In the genomic region with DNA sequence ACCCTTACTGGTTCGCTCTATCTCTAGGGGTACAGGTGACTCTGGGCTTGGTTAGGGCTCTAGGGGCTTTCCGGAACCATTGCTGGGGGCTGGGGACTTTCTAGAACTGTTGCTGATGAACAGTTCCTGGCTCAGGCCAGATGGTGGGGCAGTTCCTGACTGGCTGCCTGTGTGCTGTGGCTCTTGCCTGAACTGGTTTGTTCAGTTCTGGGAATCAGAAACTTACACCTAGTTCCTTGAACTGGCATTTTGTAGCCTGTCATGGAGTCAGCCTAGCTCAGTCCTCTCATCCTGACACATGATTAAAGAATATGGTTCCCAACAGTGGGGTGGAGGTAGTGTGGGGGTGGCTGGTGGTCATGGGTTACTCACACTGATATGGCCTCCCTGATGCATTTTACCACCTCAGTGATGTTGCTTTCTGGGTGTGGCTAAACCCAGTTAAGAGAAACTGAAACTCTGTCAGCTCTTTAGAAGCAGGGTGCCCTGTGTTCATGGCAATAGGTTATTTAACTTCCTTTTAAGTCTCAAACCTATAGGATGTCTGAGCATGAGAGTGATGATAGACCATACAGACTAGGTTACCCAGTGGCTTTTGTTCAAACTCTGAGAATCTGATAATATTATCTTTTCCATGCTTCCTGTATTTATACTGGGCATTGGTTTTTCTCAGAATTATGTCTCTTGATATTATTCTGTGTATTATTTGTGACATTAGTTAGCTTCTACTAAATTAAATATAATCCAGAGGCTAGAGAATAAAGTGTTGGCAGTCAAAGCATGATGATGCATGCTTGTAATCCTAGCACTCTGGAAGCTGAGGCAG, we compare ENCODE assay signal across 13 mouse cellular contexts. TPM values are rescaled to one million over a fixed set of nuclear protein-coding genes. Genes with fewer than 3 reads are reported as not detected.
DNase-seq lines count a peak whose midpoint lies in the region; ATAC-seq and TF ChIP-seq lines count a peak whose summit lies in the region.
"Had no signal": no experiment of that assay in that cellular context is flagged by ENCODE, and none has a peak within 500 bp of the region (broad histone marks: within the 10 kb centered on the region; RNA-seq: fewer than 3 reads in every experiment).

No protein-coding gene starts in this region.

- ATAC-seq in inflammation-experienced regulatory T-cells, adult 6 months: peak; percentile 87
- no peak for ATAC-seq in midbrain, embryonic 11.5 days (ENCODE audit: low FRiP score)
- ATAC-seq: forebrain, embryonic 15.5 days had no signal

- TF ChIP-seq CTCF in lung, adult 2 months (IDR thresholded peaks at IDR 0.05; ENCODE audit: insufficient read depth, low read length): peak; percentile 39; the same call in 1 of the 2 replicates
- TF ChIP-seq CTCF in ES-Bruce4 (IDR thresholded peaks at IDR 0.05; ENCODE audit: low read depth, low read length): peak; percentile 53

- WGBS in lung, adult 2 months: 87% methylated on average over 2 of the region's 2 CpGs
- 100% methylated on average over 2 of the region's 2 CpGs for WGBS in midbrain, embryonic 11.5 days

- H3K27me3 ChIP-seq in ES-Bruce4 (ENCODE audit: control insufficient read depth, insufficient read depth, low read length, poor library complexity, severe bottlenecking): no peaks in the 10 kb centered on the region
- no peaks in the 10 kb centered on the region for H3K27me3 ChIP-seq in splenic B cell, adult 2 months (ENCODE audit: control insufficient read depth, insufficient read depth, low read length, poor library complexity, severe bottlenecking)
- H3K27me3 ChIP-seq in midbrain, embryonic 11.5 days (ENCODE audit: control insufficient read depth, insufficient read depth, low read length): no peaks in the 10 kb centered on the region
- H3K27me3 ChIP-seq: forebrain, embryonic 15.5 days had no signal

- no peak overlapping the region for H3K4me2 ChIP-seq in midbrain, embryonic 11.5 days
- H3K4me2 ChIP-seq: forebrain, embryonic 15.5 days had no signal

- TF ChIP-seq EP300 in ES-Bruce4 (IDR thresholded peaks at IDR 0.05; ENCODE audit: insufficient read depth, low read depth, low read length): 0 out of 2 replicates have a peak, but pooled peaks have one; percentile 58

- H3K4me1 ChIP-seq in lung, adult 2 months (ENCODE audit: control insufficient read depth, insufficient read depth, low read length): no peaks in the 10 kb centered on the region
- peaks cover 2% of the 10 kb centered on the region for H3K4me1 ChIP-seq in ES-Bruce4 (ENCODE audit: control insufficient read depth, insufficient read depth, low read length)
- H3K4me1 ChIP-seq in midbrain, embryonic 11.5 days (ENCODE audit: control insufficient read depth, insufficient read depth, low read length): no peaks in the 10 kb centered on the region
- H3K4me1 ChIP-seq: forebrain, embryonic 15.5 days had no signal

- H3K4me3 ChIP-seq in lung, adult 2 months (replicated peaks; ENCODE audit: extremely low read depth, low read depth, low read length): no peak overlapping the region
- no peak overlapping the region for H3K4me3 ChIP-seq in ES-Bruce4 (ENCODE audit: low read depth, low read length)
- no peak overlapping the region for H3K4me3 ChIP-seq in midbrain, embryonic 11.5 days (ENCODE audit: low read depth, low read length)
- H3K4me3 ChIP-seq: forebrain, embryonic 15.5 days had no signal

- no peaks in the 10 kb centered on the region for H3K36me3 ChIP-seq in ES-Bruce4 (ENCODE audit: control insufficient read depth, insufficient read depth, low read length, poor library complexity, severe bottlenecking)
- H3K36me3 ChIP-seq in splenic B cell, adult 2 months (ENCODE audit: control insufficient read depth, insufficient read depth, low read length, poor library complexity, severe bottlenecking): peaks cover 14% of the 10 kb centered on the region
- H3K36me3 ChIP-seq in midbrain, embryonic 11.5 days (ENCODE audit: control insufficient read depth, insufficient read depth, low read length): peaks cover 5% of the 10 kb centered on the region

- H3K9ac ChIP-seq in ES-Bruce4 (ENCODE audit: low read depth, poor library complexity, severe bottlenecking): no peak overlapping the region
- H3K9ac ChIP-seq in midbrain, embryonic 11.5 days (ENCODE audit: low read length): no peak overlapping the region
- H3K9ac ChIP-seq: forebrain, embryonic 15.5 days had no signal

- no peak for TF ChIP-seq POLR2A in lung, adult 2 months (IDR thresholded peaks at IDR 0.05; ENCODE audit: borderline replicate concordance, extremely low read depth, low read depth, low read length)
- TF ChIP-seq POLR2A in ES-Bruce4 (IDR thresholded peaks at IDR 0.05; ENCODE audit: insufficient read depth, low read length): no peak

- H3K9me3 ChIP-seq in ES-Bruce4 (replicated peaks; ENCODE audit: control insufficient read depth, insufficient read depth, low read length, poor library complexity, severe bottlenecking): no peaks in the 10 kb centered on the region
- H3K9me3 ChIP-seq in midbrain, embryonic 11.5 days (ENCODE audit: control insufficient read depth, low read length): no peaks in the 10 kb centered on the region
- H3K9me3 ChIP-seq: forebrain, embryonic 15.5 days had no signal

- H3K27ac ChIP-seq in ES-Bruce4 (ENCODE audit: insufficient read depth, low read length): peak overlapping the region; percentile 30; the same call in 1 of the 2 replicates
- H3K27ac ChIP-seq in midbrain, embryonic 11.5 days (ENCODE audit: low read depth, low read length): no peak overlapping the region
- H3K27ac ChIP-seq: forebrain, embryonic 15.5 days had no signal

- DNase-seq in lung, adult 2 months: no peak
- DNase-seq in lung, postnatal 25 days (ENCODE audit: low spot score): no peak
- peak; percentile 67 for DNase-seq in splenic B cell, adult 2 months (ENCODE audit: low read depth, low spot score)
- DNase-seq in midbrain, embryonic 11.5 days (ENCODE audit: low spot score, missing footprints): no peak
- DNase-seq in layer of hippocampus, postnatal 25 days (ENCODE audit: extremely low spot score in 1 of 2, low spot score in 1 of 2): no peak
- no peak for DNase-seq in layer of hippocampus, postnatal 14 days (ENCODE audit: low spot score in 2 of 2)
- DNase-seq: adrenal gland, adult 8-10 months; cerebellum, adult 11 months; gastrocnemius, postnatal 25 days; left cerebral cortex, postnatal 4 days had no signal

RNA-seq across cellular contexts. Expression of gene Gmppb, which starts 13.5 kb away (rescaled TPM):
- polyA plus RNA-seq in lung, adult 2 months (2012; rRNA removed): 14.6 and 20.3 TPM in 2 replicates
- polyA plus RNA-seq in ES-Bruce4 (2011; ENCODE audit: insufficient read depth, insufficient read length, low read depth, missing spikeins): 9.7 and 10.2 TPM in 2 replicates
- 10 to 100 TPM; 15.2 to 19.6 (median 18.4) TPM for polyA plus RNA-seq in inflammation-experienced regulatory T-cells, adult 6 months (2017; shearing (Covaris generic))
- 18.3 and 19.2 TPM in 2 replicates for polyA plus RNA-seq in midbrain, embryonic 11.5 days (2014; fragmentation: Nextera tagmentation; extraction: Ambion mirVana)
- 10 to 100 TPM; 14.5 to 17.2 TPM for total RNA-seq in layer of hippocampus, postnatal 25 days (2021)
- total RNA-seq in layer of hippocampus, postnatal 14 days (2021): 10 to 100 TPM; 14.7 to 17.5 TPM

RNA-seq across cellular contexts. Expression of gene Amigo3, which starts 17.4 kb away (rescaled TPM):
- 2.3 and 3.2 TPM in 2 replicates for polyA plus RNA-seq in lung, adult 2 months (2012; rRNA removed)
- 0.24 and 0.61 TPM in 2 replicates for polyA plus RNA-seq in ES-Bruce4 (2011; ENCODE audit: insufficient read depth, insufficient read length, low read depth, missing spikeins)
- 1 to 10 TPM in 2 of 3 experiments, under 1 TPM in 1; 0.69 to 3.9 (median 1.9) TPM for polyA plus RNA-seq in inflammation-experienced regulatory T-cells, adult 6 months (2017; shearing (Covaris generic))
- polyA plus RNA-seq in midbrain, embryonic 11.5 days (2014; fragmentation: Nextera tagmentation; extraction: Ambion mirVana): 1.5 and 2.0 TPM in 2 replicates
- total RNA-seq in layer of hippocampus, postnatal 25 days (2021): 1 to 10 TPM; 2.0 to 2.2 TPM
- 1 to 10 TPM; 2.2 to 2.8 TPM for total RNA-seq in layer of hippocampus, postnatal 14 days (2021)

RNA-seq across cellular contexts. Expression of gene Ip6k1, which starts 33.2 kb away (rescaled TPM):
- 116 and 132 TPM in 2 replicates for polyA plus RNA-seq in lung, adult 2 months (2012; rRNA removed)
- 46.9 and 49.1 TPM in 2 replicates for polyA plus RNA-seq in ES-Bruce4 (2011; ENCODE audit: insufficient read depth, insufficient read length, low read depth, missing spikeins)
- polyA plus RNA-seq in inflammation-experienced regulatory T-cells, adult 6 months (2017; shearing (Covaris generic)): 10 to 100 TPM; 20.8 to 95.9 (median 58.2) TPM
- 31.6 and 34.8 TPM in 2 replicates for polyA plus RNA-seq in midbrain, embryonic 11.5 days (2014; fragmentation: Nextera tagmentation; extraction: Ambion mirVana)
- 100 to 1,000 TPM; 220 to 228 TPM for total RNA-seq in layer of hippocampus, postnatal 25 days (2021)
- total RNA-seq in layer of hippocampus, postnatal 14 days (2021): 100 to 1,000 TPM; 178 to 188 TPM

RNA-seq across cellular contexts. Expression of gene Gm20662, which starts 39.4 kb away (rescaled TPM):
- 6.3 and 11.5 TPM in 2 replicates for polyA plus RNA-seq in lung, adult 2 months (2012; rRNA removed)
- not detected in 2 replicates for polyA plus RNA-seq in ES-Bruce4 (2011; ENCODE audit: insufficient read depth, insufficient read length, low read depth, missing spikeins)
- polyA plus RNA-seq in inflammation-experienced regulatory T-cells, adult 6 months (2017; shearing (Covaris generic)): not detected
- polyA plus RNA-seq in midbrain, embryonic 11.5 days (2014; fragmentation: Nextera tagmentation; extraction: Ambion mirVana): 0.82 TPM in 1 of 2 replicates, not detected in the other
- total RNA-seq in layer of hippocampus, postnatal 25 days (2021): 1 to 10 TPM in 1 of 2 experiments, not detected in 1; 3.5 TPM
- total RNA-seq in layer of hippocampus, postnatal 14 days (2021): 1 to 10 TPM in 1 of 2 experiments, not detected in 1; 1.1 TPM
- total RNA-seq: gastrocnemius, postnatal 25 days had no signal
- polyA plus RNA-seq: forebrain, embryonic 15.5 days had no signal

RNA-seq across cellular contexts. Expression of gene Cdhr4, which starts 43.2 kb away (rescaled TPM):
- polyA plus RNA-seq in lung, adult 2 months (2012; rRNA removed): 72.3 and 89.2 TPM in 2 replicates
- 0.81 TPM in 1 of 2 replicates, not detected in the other for polyA plus RNA-seq in ES-Bruce4 (2011; ENCODE audit: insufficient read depth, insufficient read length, low read depth, missing spikeins)
- under 1 TPM in 1 of 3 experiments, not detected in 2; 0.73 TPM for polyA plus RNA-seq in inflammation-experienced regulatory T-cells, adult 6 months (2017; shearing (Covaris generic))
- 2.2 and 3.3 TPM in 2 replicates for polyA plus RNA-seq in midbrain, embryonic 11.5 days (2014; fragmentation: Nextera tagmentation; extraction: Ambion mirVana)
- total RNA-seq in layer of hippocampus, postnatal 25 days (2021): 1 to 10 TPM; 3.3 to 5.3 TPM
- total RNA-seq in layer of hippocampus, postnatal 14 days (2021): 1 to 10 TPM; 4.0 TPM
